Mouse (Mus musculus): ENCODE data around the gene Lrmp. TPM values are rescaled to one million over a fixed set of nuclear protein-coding genes. Genes with fewer than 3 reads are reported as not detected.

Lrmp gene
- polyA plus RNA-seq, 1 experiment from 2014 or later = 1.4 TPM

DNA sequence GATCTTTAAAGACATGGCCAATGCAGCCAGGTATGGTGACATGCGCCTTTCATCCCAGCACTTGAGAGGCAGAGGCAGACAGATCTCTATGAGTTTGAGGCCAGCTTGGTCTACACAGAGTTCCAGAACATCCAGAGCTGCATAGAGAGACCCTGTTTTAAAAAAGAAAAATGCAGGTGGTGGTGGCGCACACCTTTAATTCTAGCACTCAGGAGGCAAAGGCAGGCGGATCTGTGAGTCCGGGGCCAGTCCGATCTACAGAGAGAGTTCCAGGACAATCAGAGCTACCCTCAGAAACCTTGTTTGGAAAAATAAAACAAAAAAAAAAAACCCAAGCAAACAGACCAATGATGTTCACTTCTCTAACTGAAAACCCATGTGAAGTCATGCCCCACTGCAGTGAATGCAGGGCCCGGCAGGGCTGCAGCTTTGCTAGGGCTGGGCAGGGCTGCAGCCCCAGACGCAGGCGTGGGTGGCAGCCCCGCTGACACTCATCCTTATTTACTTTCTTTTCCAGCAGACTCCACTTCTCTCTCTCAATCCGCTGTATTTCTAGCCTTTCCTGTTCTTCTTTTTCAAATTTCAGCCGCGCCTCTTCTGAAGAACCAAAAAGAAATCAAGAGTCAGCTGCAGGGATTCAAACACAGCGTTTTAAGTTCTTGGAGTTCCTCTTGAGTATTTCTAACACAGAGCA is 87.1 kb downstream of the Lrmp start:
- 82% methylated on average over 13 of the region's 13 CpGs for WGBS
- Histone ChIP-seq H3K9ac (ENCODE audit: low read length) (no peak overlapping the region), H3K4me3 (ENCODE audit: low read depth, low read length) (no peak overlapping the region), H3K9me3 (ENCODE audit: control insufficient read depth, low read length) (no peaks in the 10 kb centered on the region), H3K27me3 (ENCODE audit: control insufficient read depth, insufficient read depth, low read length) (no peaks in the 10 kb centered on the region), H3K4me1 (ENCODE audit: control insufficient read depth, insufficient read depth, low read length) (no peaks in the 10 kb centered on the region), H3K36me3 (ENCODE audit: control insufficient read depth, insufficient read depth, low read length) (no peaks in the 10 kb centered on the region), H3K27ac (ENCODE audit: low read depth, low read length) (no peak overlapping the region), H3K4me2 (no peak overlapping the region)
- ATAC-seq (ENCODE audit: low FRiP score) = no peak
- DNase-seq (ENCODE audit: low spot score, missing footprints) = peak; percentile 70

DNA sequence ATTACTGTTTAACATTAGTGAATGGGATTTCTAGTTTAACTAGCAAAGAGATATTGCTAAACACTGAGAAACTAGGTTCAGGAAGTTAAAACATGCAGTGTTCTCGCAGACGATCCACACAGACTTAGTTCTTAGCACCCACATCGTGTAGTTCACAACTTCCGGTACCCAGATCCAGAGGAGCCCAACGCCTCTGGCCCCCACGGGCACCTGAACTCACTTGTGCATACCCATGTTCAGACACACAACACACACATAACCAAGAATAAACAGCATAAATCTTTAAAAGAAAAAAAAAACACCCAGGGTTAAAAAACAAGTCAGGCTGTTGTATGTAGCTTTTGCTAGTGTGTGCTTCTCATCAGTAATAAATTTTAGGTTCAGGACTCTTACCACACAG is 89.0 kb downstream of the Lrmp start:
- ATAC-seq (ENCODE audit: low FRiP score) = no peak
- Histone ChIP-seq H3K9me3 (ENCODE audit: control insufficient read depth, low read length) (no peaks in the 10 kb centered on the region), H3K36me3 (ENCODE audit: control insufficient read depth, insufficient read depth, low read length) (no peaks in the 10 kb centered on the region), H3K4me2 (no peak overlapping the region), H3K9ac (ENCODE audit: low read length) (no peak overlapping the region), H3K27me3 (ENCODE audit: control insufficient read depth, insufficient read depth, low read length) (no peaks in the 10 kb centered on the region), H3K4me3 (ENCODE audit: low read depth, low read length) (no peak overlapping the region), H3K4me1 (ENCODE audit: control insufficient read depth, insufficient read depth, low read length) (no peaks in the 10 kb centered on the region), H3K27ac (ENCODE audit: low read depth, low read length) (no peak overlapping the region)
- WGBS = 90% methylated on average over 6 of the region's 6 CpGs
- no peak for DNase-seq (ENCODE audit: low spot score, missing footprints)

DNA sequence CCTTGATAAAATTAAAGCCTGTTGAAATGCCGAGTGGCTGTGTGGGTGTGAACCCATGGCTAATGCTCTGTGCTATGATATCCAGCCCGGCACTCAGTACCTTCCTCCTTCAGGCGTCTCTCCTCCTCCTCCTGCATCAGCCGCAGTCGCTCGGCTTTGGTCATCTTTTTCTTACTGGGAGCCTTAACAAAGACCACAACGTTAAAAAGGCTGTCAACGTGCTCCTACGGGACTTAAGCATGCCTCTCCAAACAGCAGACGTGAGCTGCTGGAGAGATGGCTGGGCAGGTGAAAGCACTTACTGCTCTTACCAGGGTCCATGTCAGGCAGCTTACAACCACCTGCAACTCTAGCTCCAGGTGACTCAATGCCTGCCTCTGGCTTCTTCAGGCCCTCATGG is 89.7 kb downstream of the Lrmp start:
- Histone ChIP-seq H3K27me3 (ENCODE audit: control insufficient read depth, insufficient read depth, low read length) (no peaks in the 10 kb centered on the region), H3K4me2 (no peak overlapping the region), H3K27ac (ENCODE audit: low read depth, low read length) (no peak overlapping the region), H3K9ac (ENCODE audit: low read length) (no peak overlapping the region), H3K36me3 (ENCODE audit: control insufficient read depth, insufficient read depth, low read length) (no peaks in the 10 kb centered on the region), H3K4me1 (ENCODE audit: control insufficient read depth, insufficient read depth, low read length) (peaks cover under 1% of the 10 kb centered on the region; the same call in 1 of the 2 replicates), H3K9me3 (ENCODE audit: control insufficient read depth, low read length) (no peaks in the 10 kb centered on the region), H3K4me3 (ENCODE audit: low read depth, low read length) (no peak overlapping the region)
- 74% methylated on average over 10 of the region's 10 CpGs for WGBS
- no peak for DNase-seq (ENCODE audit: low spot score, missing footprints)
- no peak for ATAC-seq (ENCODE audit: low FRiP score)

DNA sequence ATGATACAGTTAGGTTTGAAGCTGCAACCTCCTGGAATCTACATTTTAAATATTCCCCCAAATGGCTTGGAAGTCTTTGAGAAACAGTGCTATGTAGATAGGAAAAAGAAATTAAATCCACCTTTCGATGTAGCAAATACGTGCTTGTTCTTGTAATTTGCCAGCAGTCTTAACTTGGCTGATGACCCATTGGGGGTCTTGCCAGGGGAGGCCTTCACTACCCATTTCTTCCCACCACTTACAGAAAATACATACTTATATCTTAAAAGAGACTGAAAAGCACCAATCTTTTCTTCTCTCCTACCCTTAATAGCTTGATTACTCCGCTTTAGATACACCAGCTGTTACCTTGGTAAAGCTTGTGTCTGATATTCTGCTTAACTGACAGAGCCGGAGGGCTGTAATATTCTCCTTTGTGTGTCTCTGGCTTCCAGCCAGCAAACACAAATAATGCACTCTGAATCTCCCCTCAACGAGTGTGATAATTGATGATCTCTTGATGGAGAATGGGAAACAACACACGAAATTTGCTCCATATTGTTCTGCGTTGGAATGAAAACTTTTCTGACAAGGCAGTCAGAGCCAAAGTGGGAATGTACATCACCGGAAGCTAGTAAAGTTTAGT is 94.7 kb downstream of the Lrmp start:
- ATAC-seq (ENCODE audit: low FRiP score) (no peak), DNase-seq (ENCODE audit: low spot score, missing footprints) (peak; percentile 68)
- Histone ChIP-seq H3K9ac (ENCODE audit: low read length) (peak overlapping the region; percentile 33; the same call in 1 of the 2 replicates), H3K4me3 (ENCODE audit: low read depth, low read length) (peak overlapping the region; percentile 35), H3K27ac (ENCODE audit: low read depth, low read length) (no peak overlapping the region), H3K9me3 (ENCODE audit: control insufficient read depth, low read length) (no peaks in the 10 kb centered on the region), H3K4me1 (ENCODE audit: control insufficient read depth, insufficient read depth, low read length) (peaks cover 11% of the 10 kb centered on the region), H3K36me3 (ENCODE audit: control insufficient read depth, insufficient read depth, low read length) (no peaks in the 10 kb centered on the region; the same call in 1 of the 2 replicates), H3K4me2 (peak overlapping the region; percentile 60), H3K27me3 (ENCODE audit: control insufficient read depth, insufficient read depth, low read length) (no peaks in the 10 kb centered on the region)
- 38% methylated on average over 8 of the region's 8 CpGs for WGBS

DNA sequence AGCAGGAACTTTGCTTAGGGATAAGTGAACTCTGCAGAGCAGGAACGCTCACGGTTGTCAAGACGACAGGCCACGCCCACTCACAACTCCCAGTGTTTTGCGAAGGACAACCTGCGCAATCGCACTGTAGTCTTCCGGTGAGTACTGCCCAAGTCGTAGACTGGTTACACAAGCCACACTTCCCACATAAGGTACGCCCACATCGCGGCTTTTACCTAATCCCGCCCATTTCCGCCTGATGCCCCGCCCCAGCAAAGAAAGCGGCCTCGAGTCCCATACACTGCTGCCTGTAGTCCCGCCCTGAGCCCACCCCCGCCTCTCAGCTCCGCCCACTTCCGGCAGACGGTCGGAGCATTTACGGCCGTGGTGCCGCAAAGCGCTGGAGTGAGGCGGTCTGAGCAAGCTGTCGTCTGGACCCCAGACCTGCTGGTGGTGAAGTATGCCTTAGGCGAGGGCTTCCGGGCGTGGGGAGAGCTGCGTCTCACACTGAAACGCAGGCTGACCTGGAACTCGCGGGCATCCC is 95.4 kb downstream of the Lrmp start, which contains the start of the genes Casc1 and Etfrf1:
Casc1 (minus strand) TSS at position 190 of the 523 bp plus-strand sequence.
Etfrf1 (plus strand) TSS at position 319 of the 523 bp plus-strand sequence.
- Histone ChIP-seq H3K9ac (ENCODE audit: low read length) (peak within 1 kb of the TSS; percentile 90), H3K4me3 (ENCODE audit: low read depth, low read length) (peak within 1 kb of the TSS; percentile 78), H3K27me3 (ENCODE audit: control insufficient read depth, insufficient read depth, low read length) (no peaks in the 10 kb centered on the region), H3K4me2 (peak within 1 kb of the TSS; percentile 70), H3K9me3 (ENCODE audit: control insufficient read depth, low read length) (no peaks in the 10 kb centered on the region), H3K27ac (ENCODE audit: low read depth, low read length) (peak within 1 kb of the TSS; percentile 95), H3K4me1 (ENCODE audit: control insufficient read depth, insufficient read depth, low read length) (peaks cover 11% of the 10 kb centered on the region), H3K36me3 (ENCODE audit: control insufficient read depth, insufficient read depth, low read length) (no peaks in the 10 kb centered on the region; the same call in 1 of the 2 replicates)
- DNase-seq (ENCODE audit: low spot score, missing footprints) = peak; percentile 100
- ATAC-seq (ENCODE audit: low FRiP score) = peak; percentile 100
- WGBS = 0% methylated on average over 36 of the region's 36 CpGs

DNA sequence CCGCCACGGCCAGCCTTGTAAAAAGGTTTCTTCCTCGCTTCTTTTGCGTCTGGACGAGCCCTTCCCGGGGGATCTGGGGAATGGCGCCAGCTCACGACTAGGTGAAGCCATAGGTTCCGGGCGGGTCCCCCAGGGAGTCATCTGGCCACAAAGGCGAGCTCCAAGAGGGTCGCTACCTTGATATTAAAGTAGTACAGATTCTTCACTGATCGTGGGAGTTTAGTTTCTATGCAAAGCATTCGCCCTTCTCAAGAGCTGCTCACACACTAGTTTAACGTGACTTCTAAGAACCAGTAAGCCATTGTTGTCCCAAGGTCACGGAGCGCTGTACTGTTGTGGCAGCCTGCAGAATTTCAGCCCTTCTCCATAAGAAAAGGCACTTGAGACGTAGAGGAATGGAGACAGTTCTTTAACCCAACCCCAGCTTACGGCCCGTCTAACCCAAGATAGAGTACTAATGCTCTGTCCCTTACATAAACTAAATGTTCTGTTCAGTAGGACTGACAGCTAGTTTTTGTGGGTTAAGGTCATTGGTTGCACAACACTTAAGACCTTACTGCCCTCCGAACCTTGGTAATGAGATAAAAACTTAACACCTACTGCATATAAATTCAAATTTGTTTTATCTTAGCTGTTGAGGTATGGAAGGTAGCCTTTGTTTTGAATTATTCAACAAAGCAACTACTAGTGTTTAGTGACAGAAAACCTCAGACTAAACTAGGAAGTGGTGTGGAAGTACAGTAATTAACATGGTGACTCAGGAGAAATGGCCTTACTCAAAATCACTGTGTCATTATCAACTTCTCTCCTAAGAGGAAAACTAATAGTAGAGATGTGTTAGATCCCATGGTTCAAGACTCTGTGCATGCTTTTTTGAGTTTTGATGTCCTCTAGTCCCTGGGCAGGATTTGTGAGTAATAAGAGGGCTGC is 96.2 kb downstream of the Lrmp start:
- Histone ChIP-seq H3K27ac (ENCODE audit: low read depth, low read length) (peak overlapping the region; percentile 95), H3K4me2 (peak overlapping the region; percentile 70), H3K4me3 (ENCODE audit: low read depth, low read length) (peak overlapping the region; percentile 78), H3K9me3 (ENCODE audit: control insufficient read depth, low read length) (no peaks in the 10 kb centered on the region), H3K4me1 (ENCODE audit: control insufficient read depth, insufficient read depth, low read length) (peaks cover 11% of the 10 kb centered on the region), H3K27me3 (ENCODE audit: control insufficient read depth, insufficient read depth, low read length) (no peaks in the 10 kb centered on the region), H3K9ac (ENCODE audit: low read length) (peak overlapping the region; percentile 90), H3K36me3 (ENCODE audit: control insufficient read depth, insufficient read depth, low read length) (no peaks in the 10 kb centered on the region; the same call in 1 of the 2 replicates)
- 4% methylated on average over 21 of the region's 21 CpGs for WGBS
- peak; percentile 98 for DNase-seq (ENCODE audit: low spot score, missing footprints)
- peak; percentile 65 for ATAC-seq (ENCODE audit: low FRiP score)

DNA sequence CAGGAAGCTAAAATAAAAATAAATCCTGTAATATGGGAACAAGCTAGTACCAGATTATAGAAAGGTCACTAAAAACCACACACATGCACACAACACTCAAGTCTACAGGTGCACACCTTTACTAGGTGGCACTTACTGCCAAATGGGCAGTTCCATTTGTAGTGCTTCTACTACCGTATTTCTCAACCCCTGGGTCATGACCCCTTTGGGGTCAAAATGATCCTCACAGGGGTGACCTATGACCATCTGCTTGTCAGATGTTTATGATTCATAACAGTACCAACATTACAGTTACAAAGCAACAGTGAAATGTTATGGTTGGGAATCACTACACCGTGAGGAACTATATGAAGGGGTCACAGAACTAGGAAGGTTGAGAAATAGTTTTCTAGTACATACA is 98.5 kb downstream of the Lrmp start:
- no peak overlapping the region for H3K4me2 ChIP-seq
- no peak for ATAC-seq (ENCODE audit: low FRiP score)
- peak; percentile 78 for DNase-seq (ENCODE audit: low spot score, missing footprints)
- peaks cover 11% of the 10 kb centered on the region for H3K4me1 ChIP-seq (ENCODE audit: control insufficient read depth, insufficient read depth, low read length)
- H3K9me3 ChIP-seq (ENCODE audit: control insufficient read depth, low read length) = no peaks in the 10 kb centered on the region
- H3K9ac ChIP-seq (ENCODE audit: low read length) = no peak overlapping the region
- H3K27ac ChIP-seq (ENCODE audit: low read depth, low read length) = no peak overlapping the region
- WGBS = 88% methylated on average over 2 of the region's 2 CpGs
- H3K27me3 ChIP-seq (ENCODE audit: control insufficient read depth, insufficient read depth, low read length) = no peaks in the 10 kb centered on the region
- no peaks in the 10 kb centered on the region; the same call in 1 of the 2 replicates for H3K36me3 ChIP-seq (ENCODE audit: control insufficient read depth, insufficient read depth, low read length)
- H3K4me3 ChIP-seq (ENCODE audit: low read depth, low read length) = no peak overlapping the region

DNA sequence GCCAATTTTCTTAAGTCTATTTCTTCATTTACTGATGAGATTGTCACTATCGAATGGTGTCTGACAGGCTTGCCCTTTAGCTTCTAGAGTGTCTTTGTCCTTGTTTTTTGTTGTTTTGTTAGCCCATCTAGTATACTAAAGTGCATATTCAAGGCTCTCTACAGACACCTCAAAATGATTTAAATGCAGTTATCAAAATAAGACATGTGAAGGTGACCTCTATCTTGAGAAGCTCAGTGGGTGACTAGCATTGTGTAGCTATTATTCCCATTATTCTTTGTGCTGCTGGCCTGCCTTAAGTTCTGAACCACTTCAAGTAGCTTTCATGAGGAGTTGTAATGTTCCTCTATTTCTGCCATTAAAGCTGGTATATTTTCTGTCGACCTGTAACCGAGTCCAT is 100.4 kb downstream of the Lrmp start:
- H3K27ac ChIP-seq (ENCODE audit: low read depth, low read length) = no peak overlapping the region

More for the DNA sequence above, 100.4 kb downstream of the Lrmp start:
- DNase-seq (ENCODE audit: low spot score, missing footprints) = peak; percentile 74
- WGBS = 90% methylated on average over 3 of the region's 3 CpGs
- H3K27me3 ChIP-seq (ENCODE audit: control insufficient read depth, insufficient read depth, low read length) = no peaks in the 10 kb centered on the region
- H3K9ac ChIP-seq (ENCODE audit: low read length) = no peak overlapping the region
- H3K4me2 ChIP-seq = no peak overlapping the region
- H3K36me3 ChIP-seq (ENCODE audit: control insufficient read depth, insufficient read depth, low read length) = no peaks in the 10 kb centered on the region; the same call in 1 of the 2 replicates
- H3K9me3 ChIP-seq (ENCODE audit: control insufficient read depth, low read length) = no peaks in the 10 kb centered on the region
- ATAC-seq (ENCODE audit: low FRiP score) = no peak
- peaks cover 7% of the 10 kb centered on the region for H3K4me1 ChIP-seq (ENCODE audit: control insufficient read depth, insufficient read depth, low read length)
- no peak overlapping the region for H3K4me3 ChIP-seq (ENCODE audit: low read depth, low read length)

Data from midbrain, embryonic 11.5 days (tissue).